11 mouse cellular contexts compared by ENCODE assay signal in genomic region chr12:113151046-113151445, GRCm38 (mm10). TPM values are rescaled to one million over a fixed set of nuclear protein-coding genes. Genes with fewer than 3 reads are reported as not detected.
A peak's percentile ranks its signal among the peaks of the same experiment; 100 is the strongest.
DNase-seq lines count a peak whose midpoint lies in the region; ATAC-seq and TF ChIP-seq lines count a peak whose summit lies in the region.
"Had no signal": no experiment of that assay in that cellular context is flagged by ENCODE, and none has a peak within 500 bp of the region (broad histone marks: within the 10 kb centered on the region; RNA-seq: fewer than 3 reads in every experiment).

No protein-coding gene starts in this region.

- TF ChIP-seq CTCF in heart, adult 2 months (IDR thresholded peaks at IDR 0.05) = no peak
- TF ChIP-seq CTCF in layer of hippocampus, adult 2 months (conservative IDR thresholded peaks at IDR 0.05) = no peak

- H3K9me3 ChIP-seq in heart, embryonic 10.5 days = no peaks in the 10 kb centered on the region
- H3K9me3 ChIP-seq in limb, embryonic 11.5 days (ENCODE audit: control insufficient read depth, low read length) = no peaks in the 10 kb centered on the region

- no peak for ATAC-seq in limb, embryonic 11.5 days (ENCODE audit: insufficient number of reproducible peaks, low FRiP score, low TSS enrichment, low read depth)
- ATAC-seq: activated CD4-positive, CD25-positive, alpha-beta regulatory T cell, adult 4 months; CD4-positive, CD25-positive, alpha-beta regulatory T cell, adult 4 months had no signal

- peak overlapping the region; percentile 79 for H3K27ac ChIP-seq in heart, adult 2 months
- H3K27ac ChIP-seq in heart, embryonic 10.5 days = no peak overlapping the region
- H3K27ac ChIP-seq in limb, embryonic 11.5 days (replicated peaks; ENCODE audit: low read depth, low read length) = no peak overlapping the region
- H3K27ac ChIP-seq in layer of hippocampus, adult 2 months = no peak overlapping the region

- TF ChIP-seq POLR2A in heart, adult 2 months (IDR thresholded peaks at IDR 0.05; ENCODE audit: insufficient read depth, low read depth, low read length) = no peak

- intact Hi-C loops in heart, adult 2 months (cut with DNase I) = loop anchor here (5.0 kb wide), 1 partner anchor 324 kb away; the partner anchor contains the start of gene Cdca4
- intact Hi-C loops in heart, postnatal 25 days (cut with DNase I) = loop anchor here (2.0 to 5.0 kb wide), 2 partner anchors 74 to 149 kb away; partner anchors contain the start of gene Brf1
- intact Hi-C loops in left cerebral cortex, postnatal 25 days (cut with DNase I) = no loop called here

- no peak for TF ChIP-seq EP300 in heart, adult 2 months (IDR thresholded peaks at IDR 0.05; ENCODE audit: insufficient read depth, low read depth, low read length)

- peak overlapping the region; percentile 86 for H3K4me2 ChIP-seq in limb, embryonic 11.5 days (ENCODE audit: low read depth, severe bottlenecking)

- H3K4me1 ChIP-seq in heart, adult 2 months (ENCODE audit: control insufficient read depth, insufficient read depth, low read length) = peaks cover 40% of the 10 kb centered on the region
- H3K4me1 ChIP-seq in heart, embryonic 10.5 days = peaks cover 79% of the 10 kb centered on the region
- peaks cover 4% of the 10 kb centered on the region for H3K4me1 ChIP-seq in limb, embryonic 11.5 days (ENCODE audit: control insufficient read depth, insufficient read depth, low read length)

- DNase-seq in heart, adult 2 months = peak; percentile 49 to 57
- no peak for DNase-seq in heart, postnatal 25 days (ENCODE audit: low spot score)
- peak; percentile 35 for DNase-seq in 3T3-L1 (ENCODE audit: low read depth, low spot score)
- DNase-seq in heart, embryonic 10.5 days (ENCODE audit: low spot score) = no peak
- DNase-seq in limb, embryonic 11.5 days (ENCODE audit: low spot score) = no peak
- no peak for DNase-seq in layer of hippocampus, adult 2 months (ENCODE audit: low spot score in 2 of 2)
- DNase-seq in left cerebral cortex, postnatal 25 days (ENCODE audit: low spot score in 2 of 2) = no peak
- DNase-seq in cerebellum, postnatal 10 days = no peak
- DNase-seq: cerebellum, adult 11 months had no signal

- 20% methylated on average over 8 of the region's 8 CpGs for WGBS in heart, adult 2 months
- 54% methylated on average over 8 of the region's 8 CpGs for WGBS in heart, embryonic 10.5 days
- 77% methylated on average over 8 of the region's 8 CpGs for WGBS in limb, embryonic 11.5 days

- peak overlapping the region; percentile 52 for H3K4me3 ChIP-seq in heart, adult 2 months
- peak overlapping the region; percentile 70 for H3K4me3 ChIP-seq in heart, embryonic 10.5 days
- H3K4me3 ChIP-seq in limb, embryonic 11.5 days (ENCODE audit: low read depth, low read length) = no peak overlapping the region
- no peak overlapping the region; the same call in 1 of the 2 replicates for H3K4me3 ChIP-seq in layer of hippocampus, adult 2 months

- H3K36me3 ChIP-seq in heart, adult 2 months (ENCODE audit: control insufficient read depth, insufficient read depth, low read length) = no peaks in the 10 kb centered on the region; the same call in 1 of the 2 replicates
- peaks cover 5% of the 10 kb centered on the region; the same call in 1 of the 2 replicates for H3K36me3 ChIP-seq in heart, embryonic 10.5 days
- no peaks in the 10 kb centered on the region for H3K36me3 ChIP-seq in limb, embryonic 11.5 days (ENCODE audit: control insufficient read depth, insufficient read depth, low read length)

- no peaks in the 10 kb centered on the region for H3K27me3 ChIP-seq in heart, adult 2 months (ENCODE audit: control insufficient read depth, insufficient read depth, low read length)
- H3K27me3 ChIP-seq in heart, embryonic 10.5 days (ENCODE audit: insufficient read depth, poor library complexity, severe bottlenecking) = peaks cover 12% of the 10 kb centered on the region; the same call in 1 of the 2 replicates
- peaks cover 31% of the 10 kb centered on the region for H3K27me3 ChIP-seq in limb, embryonic 11.5 days (ENCODE audit: control insufficient read depth, insufficient read depth, low read length)

- no peak overlapping the region for H3K9ac ChIP-seq in heart, adult 2 months (ENCODE audit: low read depth, low read length)
- H3K9ac ChIP-seq in limb, embryonic 11.5 days (ENCODE audit: low read length) = no peak overlapping the region

- H3K79me2 ChIP-seq in heart, adult 2 months (replicated peaks; ENCODE audit: control insufficient read depth, insufficient read depth, low read length) = no peaks in the 10 kb centered on the region; the same call in 1 of the 2 replicates

RNA-seq across cellular contexts. Expression of gene Crip1, which starts 4.9 kb away (rescaled TPM):
- total RNA-seq in heart, adult 2 months (2021) = 100 to 1,000 TPM; 194 to 200 TPM
- 429 and 531 TPM in 2 replicates for polyA plus RNA-seq in heart, adult 2 months (2012; rRNA removed)
- total RNA-seq in heart, postnatal 25 days (2021) = 100 to 1,000 TPM; 178 to 211 TPM
- polyA plus RNA-seq in heart, embryonic 10.5 days (2016; fragmentation: Nextera tagmentation; extraction: Ambion mirVana) = 511 and 613 TPM in 2 replicates
- polyA plus RNA-seq in limb, embryonic 11.5 days (2014; fragmentation: Nextera tagmentation; extraction: Ambion mirVana) = 56.2 and 62.8 TPM in 2 replicates
- 10 to 100 TPM; 11.9 to 12.9 TPM for total RNA-seq in layer of hippocampus, adult 2 months (2021)
- total RNA-seq in left cerebral cortex, postnatal 25 days (2021) = 10 to 100 TPM; 12.4 to 15.2 TPM

RNA-seq across cellular contexts. Expression of gene Tedc1, which starts 5.2 kb away (rescaled TPM):
- under 1 TPM; 0.34 to 0.52 TPM for total RNA-seq in heart, adult 2 months (2021)
- 0.45 and 0.67 TPM in 2 replicates for polyA plus RNA-seq in heart, adult 2 months (2012; rRNA removed)
- total RNA-seq in heart, postnatal 25 days (2021) = under 1 TPM; 0.61 to 0.83 TPM
- 32.7 and 33.5 TPM in 2 replicates for polyA plus RNA-seq in heart, embryonic 10.5 days (2016; fragmentation: Nextera tagmentation; extraction: Ambion mirVana)
- 39.9 and 41.3 TPM in 2 replicates for polyA plus RNA-seq in limb, embryonic 11.5 days (2014; fragmentation: Nextera tagmentation; extraction: Ambion mirVana)
- total RNA-seq in layer of hippocampus, adult 2 months (2021) = 1 to 10 TPM; 1.3 to 1.4 TPM
- 1 to 10 TPM; 1.4 to 1.8 TPM for total RNA-seq in left cerebral cortex, postnatal 25 days (2021)

RNA-seq across cellular contexts. Expression of gene Crip2, which starts 11.0 kb away (rescaled TPM):
- total RNA-seq in heart, adult 2 months (2021) = 1,000 to 10,000 TPM; 1,390 to 1,660 TPM
- 3,159 and 3,188 TPM in 2 replicates for polyA plus RNA-seq in heart, adult 2 months (2012; rRNA removed)
- total RNA-seq in heart, postnatal 25 days (2021) = 1,000 to 10,000 TPM; 1,410 to 1,505 TPM
- polyA plus RNA-seq in heart, embryonic 10.5 days (2016; fragmentation: Nextera tagmentation; extraction: Ambion mirVana) = 956 and 1,505 TPM in 2 replicates
- 49.7 and 53.8 TPM in 2 replicates for polyA plus RNA-seq in limb, embryonic 11.5 days (2014; fragmentation: Nextera tagmentation; extraction: Ambion mirVana)
- total RNA-seq in layer of hippocampus, adult 2 months (2021) = 10 to 100 TPM; 90.3 to 99.5 TPM
- total RNA-seq in left cerebral cortex, postnatal 25 days (2021) = 100 to 1,000 TPM; 160 to 161 TPM

RNA-seq across cellular contexts. Expression of gene Tmem121, which starts 34.7 kb away (rescaled TPM):
- total RNA-seq in heart, adult 2 months (2021) = under 1 TPM in 1 of 2 experiments, not detected in 1; 0.18 TPM
- 0.41 TPM in 1 of 2 replicates, not detected in the other for polyA plus RNA-seq in heart, adult 2 months (2012; rRNA removed)
- under 1 TPM in 1 of 2 experiments, not detected in 1; 0.17 TPM for total RNA-seq in heart, postnatal 25 days (2021)
- polyA plus RNA-seq in heart, embryonic 10.5 days (2016; fragmentation: Nextera tagmentation; extraction: Ambion mirVana) = 2.6 and 6.1 TPM in 2 replicates
- 8.0 and 12.0 TPM in 2 replicates for polyA plus RNA-seq in limb, embryonic 11.5 days (2014; fragmentation: Nextera tagmentation; extraction: Ambion mirVana)
- total RNA-seq in layer of hippocampus, adult 2 months (2021) = 10 to 100 TPM; 19.7 to 20.7 TPM
- 10 to 100 TPM; 26.3 to 29.6 TPM for total RNA-seq in left cerebral cortex, postnatal 25 days (2021)
- polyA plus RNA-seq: activated CD4-positive, CD25-positive, alpha-beta regulatory T cell, adult 4 months; CD4-positive, CD25-positive, alpha-beta regulatory T cell, adult 4 months had no signal

RNA-seq across cellular contexts. Expression of gene Mta1, which starts 53.0 kb away (rescaled TPM):
- total RNA-seq in heart, adult 2 months (2021) = 10 to 100 TPM; 44.8 to 54.8 TPM
- 35.4 and 42.4 TPM in 2 replicates for polyA plus RNA-seq in heart, adult 2 months (2012; rRNA removed)
- total RNA-seq in heart, postnatal 25 days (2021) = 10 to 100 TPM; 48.4 to 49.3 TPM
- 12.0 and 17.5 TPM in 2 replicates for polyA plus RNA-seq in heart, embryonic 10.5 days (2016; fragmentation: Nextera tagmentation; extraction: Ambion mirVana)
- polyA plus RNA-seq in limb, embryonic 11.5 days (2014; fragmentation: Nextera tagmentation; extraction: Ambion mirVana) = 24.2 and 26.4 TPM in 2 replicates
- total RNA-seq in layer of hippocampus, adult 2 months (2021) = 10 to 100 TPM; 76.0 to 76.9 TPM
- 10 to 100 TPM; 76.7 to 82.7 TPM for total RNA-seq in left cerebral cortex, postnatal 25 days (2021)

Comparison
In these comparisons a context has a peak if more than half of its experiments do, and no peak if none do; other contexts are left out.
1. DNase-seq: peak in heart, adult 2 months (2 of 2) and 3T3-L1 (single experiment); none in heart, postnatal 25 days (single experiment), heart, embryonic 10.5 days (single experiment), limb, embryonic 11.5 days (single experiment), layer of hippocampus, adult 2 months (0 of 2), left cerebral cortex, postnatal 25 days (0 of 2) and cerebellum, postnatal 10 days (0 of 2).
2. H3K4me3 ChIP-seq: peak in heart, adult 2 months (single experiment) and heart, embryonic 10.5 days (single experiment); none in limb, embryonic 11.5 days (single experiment) and layer of hippocampus, adult 2 months (single experiment).
3. RNA of gene Crip1, which starts 4.9 kb away (total RNA-seq): 178 to 211 TPM in heart, postnatal 25 days and 194 to 200 TPM in heart, adult 2 months; 12.4 to 15.2 TPM in left cerebral cortex, postnatal 25 days and 11.9 to 12.9 TPM in layer of hippocampus, adult 2 months; every median in the first group is over 10 times any median in the second.
4. RNA of gene Crip2, which starts 11.0 kb away (total RNA-seq): 1,390 to 1,660 TPM in heart, adult 2 months and 1,410 to 1,505 TPM in heart, postnatal 25 days; 160 to 161 TPM in left cerebral cortex, postnatal 25 days and 90.3 to 99.5 TPM in layer of hippocampus, adult 2 months; every median in the first group is over 4 times any median in the second.